ENCODE assay signal across 18 mouse cellular contexts in genomic region chr17:25640956-25641355, GRCm38 (mm10).
A peak's percentile ranks its signal among the peaks of the same experiment; 100 is the strongest.
DNase-seq lines count a peak whose midpoint lies in the region; ATAC-seq and TF ChIP-seq lines count a peak whose summit lies in the region.
"Had no signal": no experiment of that assay in that cellular context is flagged by ENCODE, and none has a peak within 500 bp of the region (broad histone marks: within the 10 kb centered on the region; RNA-seq: fewer than 3 reads in every experiment).

No protein-coding gene starts in this region.

- H3K9ac ChIP-seq in forebrain, embryonic 16.5 days (replicated peaks; ENCODE audit: low read depth, low read length), result no peak overlapping the region
- no peak overlapping the region for H3K9ac ChIP-seq in midbrain, embryonic 14.5 days (replicated peaks; ENCODE audit: low read length)
- H3K9ac ChIP-seq: liver, embryonic 14.5 days had no signal

- in situ Hi-C loops in Patski (cut with MboI; ENCODE audit: low pct_unique_long_range_greater_than_20kb), result no loop called here

- no peaks in the 10 kb centered on the region for H3K9me3 ChIP-seq in forebrain, embryonic 16.5 days (ENCODE audit: control insufficient read depth, low read length)
- H3K9me3 ChIP-seq in midbrain, embryonic 14.5 days (ENCODE audit: control insufficient read depth, low read length), result no peaks in the 10 kb centered on the region

- peaks cover 11% of the 10 kb centered on the region for H3K4me1 ChIP-seq in forebrain, embryonic 16.5 days (replicated peaks; ENCODE audit: control insufficient read depth, insufficient read depth, low read length)
- peaks cover 12% of the 10 kb centered on the region; the same call in 1 of the 2 replicates for H3K4me1 ChIP-seq in midbrain, embryonic 14.5 days (ENCODE audit: control insufficient read depth, insufficient read depth, low read length)

- DNase-seq in layer of hippocampus, adult 2 months (ENCODE audit: low spot score in 2 of 2), result no peak
- no peak for DNase-seq in layer of hippocampus, adult 11-12 months (ENCODE audit: low spot score)
- DNase-seq in Patski (ENCODE audit: low read depth, low spot score), result no peak
- peak; percentile 76 for DNase-seq in midbrain, embryonic 14.5 days
- no peak for DNase-seq in gastrocnemius, postnatal 36 days
- no peak for DNase-seq in gastrocnemius, postnatal 10 days
- DNase-seq in spleen, postnatal 4 days (ENCODE audit: low spot score in 2 of 2), result no peak
- DNase-seq: cerebellum, postnatal 25 days; heart, postnatal 14 days; layer of hippocampus, postnatal 36 days; left cerebral cortex, postnatal 4 days; right cerebral cortex, adult 18-20 months; thymus, postnatal 25 days had no signal

- intact Hi-C loops in gastrocnemius, postnatal 36 days (cut with DNase I), result no loop called here

- ATAC-seq in Patski, result peak; percentile 41
- ATAC-seq in forebrain, embryonic 16.5 days, result no peak
- no peak for ATAC-seq in midbrain, embryonic 14.5 days (ENCODE audit: low FRiP score, low TSS enrichment)

- H3K4me3 ChIP-seq in layer of hippocampus, adult 2 months, result no peak overlapping the region
- no peak overlapping the region for H3K4me3 ChIP-seq in forebrain, embryonic 16.5 days (replicated peaks; ENCODE audit: low read length)
- H3K4me3 ChIP-seq in midbrain, embryonic 14.5 days (replicated peaks; ENCODE audit: low read depth, low read length), result no peak overlapping the region
- H3K4me3 ChIP-seq: myocyte had no signal

- CTCF ChIA-PET in Patski (lab: Charles Lee), result no interaction called here

- TF ChIP-seq CTCF in layer of hippocampus, adult 2 months (conservative IDR thresholded peaks at IDR 0.05), result no peak
- TF ChIP-seq CTCF in Patski (IDR thresholded peaks at IDR 0.05), result no peak

- no peak overlapping the region for H3K4me2 ChIP-seq in forebrain, embryonic 16.5 days (ENCODE audit: low read length)
- no peak overlapping the region for H3K4me2 ChIP-seq in midbrain, embryonic 14.5 days (ENCODE audit: low read length)
- H3K4me2 ChIP-seq: heart, embryonic 11.5 days had no signal

- no peaks in the 10 kb centered on the region for H3K27me3 ChIP-seq in Patski
- no peaks in the 10 kb centered on the region for H3K27me3 ChIP-seq in forebrain, embryonic 16.5 days (replicated peaks; ENCODE audit: control insufficient read depth, insufficient read depth, low read length)
- H3K27me3 ChIP-seq in midbrain, embryonic 14.5 days (ENCODE audit: control insufficient read depth, insufficient read depth, low read length), result no peaks in the 10 kb centered on the region

- H3K36me3 ChIP-seq in forebrain, embryonic 16.5 days (ENCODE audit: control insufficient read depth, insufficient read depth), result no peaks in the 10 kb centered on the region
- no peaks in the 10 kb centered on the region for H3K36me3 ChIP-seq in midbrain, embryonic 14.5 days (ENCODE audit: control insufficient read depth, insufficient read depth, low read length)

- WGBS in forebrain, embryonic 16.5 days, result 30% methylated on average over 4 of the region's 4 CpGs
- WGBS in midbrain, embryonic 14.5 days, result 48% methylated on average over 4 of the region's 4 CpGs

- POLR2A ChIA-PET in Patski (lab: Charles Lee), result interaction anchor here (0.6 to 1.7 kb wide), 2 partner anchors 13 to 41 kb away, joined by 3 to 4 read pairs; no protein-coding TSS in a partner anchor

- H3K27ac ChIP-seq in layer of hippocampus, adult 2 months, result peak overlapping the region; percentile 76
- H3K27ac ChIP-seq in forebrain, embryonic 16.5 days (ENCODE audit: low read length), result peak overlapping the region; percentile 10; the same call in 1 of the 2 replicates
- H3K27ac ChIP-seq in midbrain, embryonic 14.5 days (replicated peaks; ENCODE audit: low read depth, low read length), result peak overlapping the region; percentile 43; the same call in 1 of the 2 replicates
- H3K27ac ChIP-seq: liver, embryonic 14.5 days; stomach, postnatal 0 days had no signal

Comparison
In these comparisons a context has a peak if more than half of its experiments do, and no peak if none do; other contexts are left out.
1. H3K27ac ChIP-seq: peak in every context shown above with its lines; median percentile 76 in layer of hippocampus, adult 2 months; 43 in midbrain, embryonic 14.5 days; 10 in forebrain, embryonic 16.5 days.